Mouse (Mus musculus): ENCODE data around the gene Abcc9. TPM values are rescaled to one million over a fixed set of nuclear protein-coding genes. Genes with fewer than 3 reads are reported as not detected.

Abcc9 gene
- polyA plus RNA-seq, 1 experiment from 2014 or later = 1.00 TPM

GRCm38 (mm10) chr6:142572876-142573275, 129.2 kb downstream of the Abcc9 start:
- Histone ChIP-seq H3K27me3 (ENCODE audit: low read depth, poor library complexity, severe bottlenecking) (peaks cover 63% of the 10 kb centered on the region), H3K4me3 (no peak overlapping the region)

GRCm38 (mm10) chr6:142571629-142572360, 130.3 kb downstream of the Abcc9 start:
- peak; percentile 33 for DNase-seq (ENCODE audit: low spot score)
- Histone ChIP-seq H3K27me3 (ENCODE audit: low read depth, poor library complexity, severe bottlenecking) (peaks cover 74% of the 10 kb centered on the region), H3K4me3 (peak overlapping the region; percentile 64), H3K27ac (replicated peaks) (0 out of 2 replicates have a peak overlapping the region, but pooled peaks have one; percentile 49), H3K36me3 (no peaks in the 10 kb centered on the region), H3K9me3 (replicated peaks) (no peaks in the 10 kb centered on the region), H3K4me1 (peaks cover 30% of the 10 kb centered on the region)
- WGBS = 4% methylated on average over 21 of the region's 21 CpGs

More at GRCm38 (mm10) chr6:142572876-142573275, 129.2 kb downstream of the Abcc9 start:
- Histone ChIP-seq H3K9me3 (replicated peaks) (no peaks in the 10 kb centered on the region), H3K36me3 (no peaks in the 10 kb centered on the region), H3K4me1 (peaks cover 30% of the 10 kb centered on the region), H3K27ac (replicated peaks) (no peak overlapping the region)
- DNase-seq (ENCODE audit: low spot score) = no peak
- WGBS = 70% methylated on average over 6 of the region's 6 CpGs

GRCm38 (mm10) chr6:142571055-142571618, 131.0 kb downstream of the Abcc9 start, which contains the start of gene Kcnj8:
Kcnj8 (minus strand) TSS chr6:142571614.
- H3K4me1 ChIP-seq = peaks cover 30% of the 10 kb centered on the region
- H3K9me3 ChIP-seq (replicated peaks) = no peaks in the 10 kb centered on the region
- peak; percentile 80 for DNase-seq (ENCODE audit: low spot score)
- peaks cover 80% of the 10 kb centered on the region for H3K27me3 ChIP-seq (ENCODE audit: low read depth, poor library complexity, severe bottlenecking)
- H3K27ac ChIP-seq (replicated peaks) = 0 out of 2 replicates have a peak within 1 kb of the TSS, but pooled peaks have one; percentile 49
- WGBS = under 1% methylated on average over 34 of the region's 34 CpGs
- H3K36me3 ChIP-seq = no peaks in the 10 kb centered on the region
- peak within 1 kb of the TSS; percentile 64 for H3K4me3 ChIP-seq

DNA sequence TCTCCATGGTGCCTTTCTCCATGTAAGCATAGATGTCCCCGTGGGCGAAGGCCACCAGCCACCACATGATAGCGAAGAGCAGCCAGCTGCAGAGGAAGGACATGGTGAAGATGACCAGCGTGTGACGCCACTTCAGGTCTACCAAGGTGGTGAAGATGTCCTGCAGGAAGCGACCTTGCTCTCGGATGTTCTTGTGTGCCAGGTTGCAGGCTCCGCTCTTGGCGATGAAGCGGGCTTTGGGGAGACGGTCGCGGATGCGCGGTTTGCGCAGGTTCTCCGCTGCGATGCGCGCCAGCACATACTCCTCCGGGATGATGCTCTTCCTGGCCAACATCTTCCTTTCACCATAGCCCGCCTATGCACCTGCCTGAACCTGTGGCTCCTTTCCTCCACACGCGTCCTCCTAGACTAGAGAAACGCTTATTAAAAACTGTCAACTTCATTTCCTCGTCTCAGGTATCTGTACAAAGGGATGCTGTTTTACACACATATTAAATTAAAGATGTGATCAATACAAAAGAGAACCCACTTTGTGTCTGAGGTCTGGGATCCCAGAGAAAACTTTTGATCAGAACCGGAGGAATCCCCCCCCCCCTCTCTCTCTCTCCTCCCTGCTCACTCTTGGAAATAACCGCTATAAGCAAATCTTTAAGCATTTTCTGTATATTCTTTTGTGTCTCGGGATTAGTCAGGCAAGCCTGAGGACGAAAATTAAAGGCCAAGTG, 131.9 kb downstream of the Abcc9 start:
- Histone ChIP-seq H3K4me1 (peaks cover 30% of the 10 kb centered on the region), H3K4me3 (peak overlapping the region; percentile 64), H3K27ac (replicated peaks) (no peak overlapping the region), H3K27me3 (ENCODE audit: low read depth, poor library complexity, severe bottlenecking) (peaks cover 84% of the 10 kb centered on the region), H3K9me3 (replicated peaks) (no peaks in the 10 kb centered on the region), H3K36me3 (no peaks in the 10 kb centered on the region)
- WGBS = 6% methylated on average over 30 of the region's 30 CpGs
- DNase-seq (ENCODE audit: low spot score) = peak; percentile 45

DNA sequence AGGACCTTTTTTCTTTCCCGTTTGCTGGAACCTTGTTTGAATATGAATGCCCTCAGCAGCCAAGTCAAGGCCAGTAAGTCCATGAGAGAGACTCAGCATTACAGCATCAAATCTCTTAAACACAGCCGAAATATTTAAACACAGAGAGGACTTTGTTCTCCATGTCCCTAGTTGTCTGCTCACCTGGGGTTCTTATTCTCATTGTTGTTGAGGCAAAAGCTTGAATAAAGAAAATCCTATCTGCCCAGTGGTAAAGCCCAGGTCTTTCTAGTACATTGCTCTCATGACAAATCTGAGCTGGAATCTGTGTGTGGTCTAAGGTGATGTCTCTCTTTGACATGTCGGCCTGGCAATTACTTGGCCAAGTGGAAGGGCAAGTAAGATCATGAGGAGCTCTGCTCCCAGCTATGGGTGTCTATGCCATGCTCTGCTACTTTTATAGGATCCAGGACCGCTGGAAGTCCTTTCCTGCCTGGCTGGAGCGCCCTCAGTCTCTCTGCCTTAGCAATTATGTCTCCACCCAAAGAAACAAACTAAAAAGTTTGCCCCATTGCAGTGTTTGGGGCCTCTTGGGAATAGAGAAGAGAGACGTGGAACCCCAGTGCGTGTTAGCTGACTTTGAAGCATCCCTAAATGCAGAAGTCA, 133.3 kb downstream of the Abcc9 start:
- H3K27me3 ChIP-seq (ENCODE audit: low read depth, poor library complexity, severe bottlenecking) = peaks cover 81% of the 10 kb centered on the region
- DNase-seq (ENCODE audit: low spot score) = no peak
- H3K4me1 ChIP-seq = peaks cover 30% of the 10 kb centered on the region

DNA sequence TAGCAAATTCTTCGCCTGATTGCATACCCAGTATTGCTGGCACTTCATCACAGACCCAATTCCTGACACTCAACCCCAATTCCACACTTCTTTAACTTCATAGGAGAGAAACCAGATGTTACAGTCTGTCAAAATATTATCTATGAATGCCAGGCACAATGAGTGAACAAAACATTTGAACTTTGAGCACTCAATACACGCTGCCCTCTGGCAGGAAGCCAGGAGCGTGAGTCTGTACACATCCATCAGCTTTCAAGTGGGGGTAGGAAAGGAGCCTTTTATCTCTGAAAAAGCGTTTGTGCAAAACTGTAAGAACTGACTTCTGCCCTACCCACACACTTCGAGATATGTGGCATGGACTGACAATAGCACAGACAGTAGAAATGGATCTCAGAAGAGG, 134.7 kb downstream of the Abcc9 start:
- Histone ChIP-seq H3K9me3 (replicated peaks) (no peaks in the 10 kb centered on the region), H3K4me3 (no peak overlapping the region), H3K27me3 (ENCODE audit: low read depth, poor library complexity, severe bottlenecking) (peaks cover 67% of the 10 kb centered on the region), H3K36me3 (no peaks in the 10 kb centered on the region), H3K27ac (replicated peaks) (no peak overlapping the region), H3K4me1 (peaks cover 30% of the 10 kb centered on the region)
- DNase-seq (ENCODE audit: low spot score) = no peak
- WGBS = 81% methylated on average over 5 of the region's 5 CpGs

More for the DNA sequence above, 133.3 kb downstream of the Abcc9 start:
- Histone ChIP-seq H3K27ac (replicated peaks) (no peak overlapping the region), H3K9me3 (replicated peaks) (no peaks in the 10 kb centered on the region), H3K36me3 (no peaks in the 10 kb centered on the region), H3K4me3 (no peak overlapping the region)
- whole genome bisulfite sequencing = 35% methylated on average over 7 of the region's 7 CpGs

DNA sequence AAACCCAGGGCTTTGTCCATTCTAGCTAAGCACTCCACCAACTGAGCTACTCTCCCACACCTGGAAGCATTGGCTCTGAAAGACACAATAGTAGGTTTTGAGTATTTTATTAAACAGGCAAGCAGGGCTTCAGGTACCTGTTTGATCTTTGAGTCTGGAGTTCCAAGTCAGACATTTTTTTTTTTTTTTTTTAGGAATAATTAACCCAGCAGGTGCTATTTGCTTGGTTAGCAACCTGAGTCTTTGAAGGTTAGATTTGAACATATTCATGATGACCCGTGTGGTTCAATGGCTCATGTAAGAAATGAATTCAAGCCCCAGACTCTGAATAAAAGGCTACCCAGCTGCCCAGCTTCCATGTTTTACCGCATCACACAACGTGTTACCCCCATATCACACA, 137.4 kb downstream of the Abcc9 start:
- Histone ChIP-seq H3K4me1 (peaks cover 5% of the 10 kb centered on the region), H3K27ac (replicated peaks) (no peak overlapping the region), H3K9me3 (replicated peaks) (no peaks in the 10 kb centered on the region), H3K27me3 (ENCODE audit: low read depth, poor library complexity, severe bottlenecking) (peaks cover 40% of the 10 kb centered on the region), H3K36me3 (no peaks in the 10 kb centered on the region), H3K4me3 (no peak overlapping the region)
- WGBS = 97% methylated on average over 3 of the region's 3 CpGs
- DNase-seq (ENCODE audit: low spot score) = no peak

DNA sequence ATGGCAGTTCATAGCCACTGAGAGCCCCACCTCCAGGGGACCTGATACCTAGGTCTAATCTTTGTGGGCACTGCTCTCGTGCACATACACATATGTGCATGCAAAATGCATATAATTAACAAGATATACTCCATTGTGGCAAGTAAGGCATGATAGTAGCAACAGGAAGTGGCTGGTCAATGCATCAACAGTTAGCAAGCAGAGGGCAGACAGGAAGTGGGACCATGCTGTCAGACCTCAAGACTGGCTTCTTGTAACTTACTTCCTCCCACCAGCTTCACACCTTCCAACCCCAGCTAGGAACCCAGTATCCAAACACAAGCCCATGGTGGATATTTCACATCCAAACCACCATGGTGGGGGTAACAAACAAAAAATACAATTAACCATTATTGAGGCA, 141.0 kb downstream of the Abcc9 start:
- H3K4me3 ChIP-seq = no peak overlapping the region
- H3K27ac ChIP-seq (replicated peaks) = no peak overlapping the region
- H3K27me3 ChIP-seq (ENCODE audit: low read depth, poor library complexity, severe bottlenecking) = 0 out of 2 replicates have a peak, but pooled peaks cover 4% of the 10 kb centered on the region
- no peaks in the 10 kb centered on the region for H3K36me3 ChIP-seq
- 79% methylated on average over 1 of the region's 1 CpGs for WGBS
- DNase-seq (ENCODE audit: low spot score) = no peak
- H3K4me1 ChIP-seq = no peaks in the 10 kb centered on the region
- H3K9me3 ChIP-seq (replicated peaks) = no peaks in the 10 kb centered on the region

GRCm38 (mm10) chr6:142558772-142559679, 143.1 kb downstream of the Abcc9 start:
- H3K9me3 ChIP-seq (replicated peaks) = no peaks in the 10 kb centered on the region
- WGBS = 87% methylated on average over 10 of the region's 10 CpGs
- no peak overlapping the region for H3K4me3 ChIP-seq
- no peaks in the 10 kb centered on the region for H3K27me3 ChIP-seq (ENCODE audit: low read depth, poor library complexity, severe bottlenecking)
- H3K27ac ChIP-seq (replicated peaks) = no peak overlapping the region
- H3K36me3 ChIP-seq = no peaks in the 10 kb centered on the region
- DNase-seq (ENCODE audit: low spot score) = no peak
- H3K4me1 ChIP-seq = no peaks in the 10 kb centered on the region

- WGBS = 80% methylated on average over 10 of the region's 10 CpGs
Observed at GRCm38 (mm10) chr6:142558076-142558475, 144.0 kb downstream of the Abcc9 start.

GRCm38 (mm10) chr6:142555988-142556387, 146.1 kb downstream of the Abcc9 start:
- H3K4me3 ChIP-seq = no peak overlapping the region
- WGBS = 67% methylated on average over 1 of the region's 1 CpGs
- H3K27me3 ChIP-seq (ENCODE audit: low read depth, poor library complexity, severe bottlenecking) = no peaks in the 10 kb centered on the region
- DNase-seq (ENCODE audit: low spot score) = no peak
- H3K9me3 ChIP-seq (replicated peaks) = no peaks in the 10 kb centered on the region
- H3K4me1 ChIP-seq = no peaks in the 10 kb centered on the region
- no peaks in the 10 kb centered on the region for H3K36me3 ChIP-seq
- H3K27ac ChIP-seq (replicated peaks) = no peak overlapping the region

More at GRCm38 (mm10) chr6:142558076-142558475, 144.0 kb downstream of the Abcc9 start:
- H3K27me3 ChIP-seq (ENCODE audit: low read depth, poor library complexity, severe bottlenecking) = no peaks in the 10 kb centered on the region
- H3K4me1 ChIP-seq = no peaks in the 10 kb centered on the region
- no peaks in the 10 kb centered on the region for H3K36me3 ChIP-seq
- H3K9me3 ChIP-seq (replicated peaks) = no peaks in the 10 kb centered on the region
- H3K4me3 ChIP-seq = no peak overlapping the region
- DNase-seq (ENCODE audit: low spot score) = no peak
- no peak overlapping the region for H3K27ac ChIP-seq (replicated peaks)
